Mouse (Mus musculus): Measurements from ENCODE around the gene Stx6.

DNA sequence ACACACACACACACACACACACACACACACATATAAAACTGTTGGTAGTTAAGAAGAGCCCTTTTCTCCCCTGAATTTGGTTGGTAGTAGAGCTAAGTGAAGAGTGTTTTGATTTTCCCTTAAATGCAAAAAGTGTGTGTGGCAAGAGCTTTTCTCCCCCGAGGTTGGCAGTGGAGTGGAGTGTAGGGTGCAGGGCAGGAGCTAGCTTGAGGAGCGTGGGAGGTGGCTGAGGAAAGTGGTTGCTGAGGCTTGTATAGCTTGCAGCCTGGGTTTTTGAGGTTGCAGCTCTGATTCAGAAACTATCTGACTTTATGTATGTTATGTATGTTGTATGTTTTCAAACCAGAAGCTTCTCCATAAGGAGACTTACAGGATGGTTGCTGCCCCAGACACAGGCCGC lies 8.9 kb downstream of the Stx6 start:
- TF ChIP-seq CTCF (IDR thresholded peaks at IDR 0.05; ENCODE audit: low read depth, low read length) (no peak), POLR2A (IDR thresholded peaks at IDR 0.05; ENCODE audit: borderline replicate concordance, low read depth, low read length) (no peak)

Measured in bone marrow macrophage, adult 2 months (primary cell).